Mouse (Mus musculus) embryonic facial prominence, embryonic 14.5 days (tissue): ENCODE data around the gene Zfhx3. TPM values are rescaled to one million over a fixed set of nuclear protein-coding genes. Genes with fewer than 3 reads are reported as not detected.

Experiments
- ATAC-seq: fragments of 200-750 bp; cut with Nextera tagmentation; 2 replicates; pipeline ENCODE4 v1.8.0; 2017; ENCODE audit warnings: low read depth, moderate number of reproducible peaks, moderate TSS enrichment
- DNase-seq: peaks from one replicate; pipeline ENCODE4 v3.0.0-alpha.2; 2015; ENCODE audit warnings: low spot score
- H3K27ac ChIP-seq: fragments of 300-500 bp; sonication (generic); replicated peaks from 2 replicates; pipeline ENCODE4 v1.5.1; 2014; ENCODE audit warnings: low read depth, mild to moderate bottlenecking, low read length, moderate library complexity
- H3K27me3 ChIP-seq: fragments of 300-500 bp; sonication (generic); replicated peaks from 2 replicates; pipeline ENCODE4 v1.6.1; 2014; ENCODE audit warnings: low read length; ENCODE audit not compliant: control insufficient read depth, insufficient read depth
- H3K36me3 ChIP-seq: fragments of 300-500 bp; sonication (generic); 2 replicates; pipeline ENCODE4 v1.6.1; 2014; ENCODE audit warnings: low read length, mixed read lengths; ENCODE audit not compliant: control insufficient read depth, insufficient read depth
- H3K4me1 ChIP-seq: fragments of 300-500 bp; sonication (generic); 2 replicates; pipeline ENCODE4 v1.6.1; 2014; ENCODE audit warnings: antibody characterized with exemption, low read length; ENCODE audit not compliant: control insufficient read depth, insufficient read depth
- H3K4me2 ChIP-seq: fragments of 300-500 bp; sonication (generic); 2 replicates; pipeline ENCODE4 v1.6.1; 2014; ENCODE audit warnings: low read depth, mild to moderate bottlenecking, low read length, moderate library complexity, mixed read lengths
- H3K4me3 ChIP-seq: fragments of 300-500 bp; sonication (generic); 2 replicates; pipeline ENCODE4 v1.5.1; 2014; ENCODE audit warnings: low read depth, mild to moderate bottlenecking, low read length
- H3K9ac ChIP-seq: fragments of 300-500 bp; sonication (generic); 2 replicates; pipeline ENCODE4 v1.6.1; 2014; ENCODE audit warnings: low read depth, mild to moderate bottlenecking, low read length, moderate library complexity, mixed read lengths
- H3K9me3 ChIP-seq: fragments of 300-500 bp; sonication (generic); 2 replicates; pipeline ENCODE4 v1.6.1; 2016; ENCODE audit warnings: low read length; ENCODE audit not compliant: control insufficient read depth
- WGBS: fragments of 180-500 bp; shearing (Covaris S2); extraction: QIAGEN DNeasy Blood & Tissue Kit; methylation state at CpG from one replicate; pipeline ENCODE4 v1.1.7; 2014; 5-methylcytosine and 5-hydroxymethylcytosine counted together
- polyA plus RNA-seq: library from polyadenylated mRNA; unstranded; fragments of >200 nt; fragmentation: Nextera tagmentation; extraction: Ambion mirVana; gene quantifications from 2 replicates; pipeline ENCODE4 v1.2.1, GENCODE M21; 2014

Gene Zfhx3
- polyA plus RNA-seq, 1 experiment from 2014 or later = 14.2 TPM

DNA sequence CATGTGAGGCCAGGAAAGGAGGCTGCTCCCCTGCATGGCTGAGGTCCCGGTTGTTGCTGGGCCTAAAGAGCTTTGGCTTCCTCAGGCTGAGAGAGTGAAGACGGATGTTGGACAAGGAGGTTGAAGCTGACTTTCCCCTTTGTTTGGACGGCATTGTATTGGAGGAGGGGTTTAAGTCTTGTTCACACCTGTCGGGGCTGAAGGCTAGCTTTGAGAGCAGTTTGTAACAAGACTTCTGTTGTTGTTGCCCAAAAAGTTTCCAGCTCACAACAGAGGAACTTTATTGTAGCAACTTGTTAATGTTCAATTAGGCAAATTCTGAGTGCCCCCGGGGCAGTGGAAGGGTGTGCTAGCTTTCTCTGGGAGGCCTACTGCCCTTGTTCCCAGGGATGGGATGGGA, 790.9 kb downstream of the Zfhx3 start:
- no peaks in the 10 kb centered on the region for H3K36me3 ChIP-seq
- no peak overlapping the region for H3K4me3 ChIP-seq
- WGBS = 64% methylated on average over 5 of the region's 5 CpGs
- H3K27me3 ChIP-seq = no peaks in the 10 kb centered on the region
- DNase-seq (no peak), ATAC-seq (no peak)
- no peak overlapping the region for H3K9ac ChIP-seq
- H3K9me3 ChIP-seq = no peaks in the 10 kb centered on the region
- no peak overlapping the region for H3K27ac ChIP-seq
- peaks cover 56% of the 10 kb centered on the region for H3K4me1 ChIP-seq
- no peak overlapping the region for H3K4me2 ChIP-seq

DNA sequence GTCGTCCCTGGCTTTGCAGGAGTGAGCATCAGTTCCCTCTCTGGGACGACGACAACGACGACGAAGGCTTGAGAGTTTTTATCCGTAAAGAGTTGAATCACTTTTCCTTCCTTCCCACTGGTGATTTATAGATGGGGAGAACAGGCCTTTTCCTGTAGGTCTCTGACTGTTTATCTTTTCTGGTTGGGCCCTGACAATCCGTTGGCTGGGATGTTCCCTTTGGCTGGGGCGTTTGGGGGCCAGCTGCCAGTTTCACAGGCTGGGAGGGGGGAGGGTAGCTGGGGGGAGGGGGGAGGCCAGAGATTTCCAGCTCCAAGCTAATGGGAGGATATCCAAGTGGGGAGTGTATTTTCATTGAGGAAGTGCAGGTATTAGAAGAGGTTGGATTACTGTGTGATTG, 794.0 kb downstream of the Zfhx3 start:
- ATAC-seq (no peak), DNase-seq (no peak)
- H3K36me3 ChIP-seq = no peaks in the 10 kb centered on the region
- no peaks in the 10 kb centered on the region for H3K9me3 ChIP-seq
- peaks cover 32% of the 10 kb centered on the region for H3K4me1 ChIP-seq
- no peak overlapping the region for H3K4me2 ChIP-seq
- H3K27ac ChIP-seq = no peak overlapping the region; the same call in 1 of the 2 replicates
- no peak overlapping the region for H3K9ac ChIP-seq
- no peak overlapping the region for H3K4me3 ChIP-seq
- no peaks in the 10 kb centered on the region for H3K27me3 ChIP-seq
- WGBS = 41% methylated on average over 9 of the region's 9 CpGs

DNA sequence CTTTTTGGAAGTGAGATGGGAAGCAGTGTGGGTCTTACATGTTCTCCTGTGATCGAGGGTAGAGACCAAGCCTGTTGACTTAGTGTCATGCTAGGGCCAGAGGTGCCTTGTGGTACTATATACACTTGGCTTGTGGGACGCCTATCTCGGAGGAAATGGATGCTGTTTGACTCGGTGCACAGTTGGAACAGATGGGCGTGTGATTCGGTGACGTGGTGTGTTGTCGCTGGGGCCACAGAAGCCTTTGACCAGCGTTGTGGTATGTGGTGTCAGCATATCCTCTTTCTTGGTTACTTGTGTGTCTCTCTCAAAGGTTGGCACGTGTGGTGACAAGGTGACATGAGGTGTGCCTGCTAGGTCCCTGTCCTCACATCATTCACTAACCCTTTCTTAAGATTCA, 795.7 kb downstream of the Zfhx3 start:
- Histone ChIP-seq H3K27ac (no peak overlapping the region), H3K36me3 (no peaks in the 10 kb centered on the region), H3K9ac (no peak overlapping the region), H3K27me3 (no peaks in the 10 kb centered on the region), H3K9me3 (no peaks in the 10 kb centered on the region), H3K4me3 (no peak overlapping the region), H3K4me1 (peaks cover 18% of the 10 kb centered on the region), H3K4me2 (no peak overlapping the region)
- DNase-seq (no peak), ATAC-seq (no peak)
- 93% methylated on average over 10 of the region's 10 CpGs for WGBS

DNA sequence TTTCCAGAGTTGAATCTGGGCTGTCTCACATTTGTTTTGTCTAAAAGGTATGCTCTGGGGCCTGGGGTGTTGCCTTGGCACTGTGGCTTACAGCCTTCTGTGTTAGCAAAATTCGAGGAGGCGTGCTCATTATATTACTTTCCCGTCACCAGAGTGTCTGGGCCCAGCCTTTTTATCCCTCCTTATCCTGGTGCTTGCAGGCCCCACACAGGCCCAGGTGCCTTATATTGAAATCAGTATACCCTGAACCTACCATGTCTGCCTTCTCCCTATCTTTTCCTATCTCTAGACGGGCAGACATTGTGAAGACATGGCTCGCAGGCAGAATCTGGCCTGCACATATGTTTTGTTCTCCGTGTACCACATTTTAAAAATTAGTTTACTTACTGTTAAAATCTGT, 797.1 kb downstream of the Zfhx3 start:
- Histone ChIP-seq H3K27ac (no peak overlapping the region), H3K36me3 (no peaks in the 10 kb centered on the region), H3K9me3 (no peaks in the 10 kb centered on the region), H3K4me2 (no peak overlapping the region), H3K27me3 (no peaks in the 10 kb centered on the region), H3K4me3 (no peak overlapping the region), H3K9ac (no peak overlapping the region), H3K4me1 (peaks cover 8% of the 10 kb centered on the region)
- WGBS = 74% methylated on average over 6 of the region's 6 CpGs
- DNase-seq = no peak
- ATAC-seq = no peak

DNA sequence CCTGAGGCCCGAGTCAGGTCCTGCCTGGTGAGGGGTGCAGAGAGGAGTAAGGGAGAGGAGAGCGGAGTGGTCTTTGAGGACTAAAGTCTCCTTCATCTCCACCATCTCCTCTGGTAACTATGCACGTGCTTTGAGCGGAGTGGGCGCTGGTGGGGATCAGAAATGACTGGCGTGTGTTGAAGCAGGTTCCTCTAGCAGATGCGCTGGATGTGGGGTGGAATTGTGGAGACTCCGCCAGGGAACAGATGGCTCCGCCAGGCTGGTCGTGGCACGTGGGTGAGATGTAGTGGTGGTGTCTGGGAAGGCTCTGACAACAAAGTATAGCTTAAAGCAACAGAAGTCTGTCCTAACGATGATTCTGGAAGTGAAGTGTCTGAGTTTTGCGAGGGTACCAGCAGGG, 798.0 kb downstream of the Zfhx3 start:
- WGBS = 89% methylated on average over 13 of the region's 13 CpGs
- no peak for ATAC-seq

DNA sequence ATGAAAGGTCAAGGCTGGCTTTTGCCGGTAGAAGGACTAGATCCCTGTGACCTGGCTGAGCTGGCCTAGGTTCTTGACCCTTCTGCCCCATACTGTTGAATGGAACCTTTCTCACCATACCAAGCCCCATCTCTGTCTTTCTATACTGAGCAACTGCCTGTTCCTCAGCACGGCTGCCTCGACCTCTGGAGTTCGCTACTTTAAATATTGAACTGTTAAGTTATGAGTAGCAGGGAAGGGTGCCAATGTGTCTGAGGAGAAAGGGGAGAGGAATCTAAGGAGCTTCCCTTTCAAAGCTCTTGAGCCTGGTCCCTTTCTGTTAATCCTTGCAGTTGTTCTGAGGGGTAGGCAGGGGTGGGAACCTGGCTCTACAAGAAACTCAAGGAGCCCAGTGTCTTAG, 799.2 kb downstream of the Zfhx3 start:
- no peak overlapping the region for H3K4me3 ChIP-seq
- no peaks in the 10 kb centered on the region for H3K36me3 ChIP-seq
- H3K9ac ChIP-seq = no peak overlapping the region
- no peak overlapping the region for H3K27ac ChIP-seq
- DNase-seq (no peak), ATAC-seq (no peak)
- H3K9me3 ChIP-seq = no peaks in the 10 kb centered on the region
- 87% methylated on average over 4 of the region's 4 CpGs for WGBS
- peaks cover 7% of the 10 kb centered on the region for H3K4me1 ChIP-seq
- no peaks in the 10 kb centered on the region for H3K27me3 ChIP-seq
- H3K4me2 ChIP-seq = no peak overlapping the region

More for the DNA sequence above, 798.0 kb downstream of the Zfhx3 start:
- Histone ChIP-seq H3K36me3 (no peaks in the 10 kb centered on the region), H3K4me1 (peaks cover 8% of the 10 kb centered on the region), H3K4me3 (no peak overlapping the region), H3K27ac (no peak overlapping the region), H3K9ac (no peak overlapping the region), H3K9me3 (no peaks in the 10 kb centered on the region), H3K4me2 (no peak overlapping the region), H3K27me3 (no peaks in the 10 kb centered on the region)
- no peak for DNase-seq

DNA sequence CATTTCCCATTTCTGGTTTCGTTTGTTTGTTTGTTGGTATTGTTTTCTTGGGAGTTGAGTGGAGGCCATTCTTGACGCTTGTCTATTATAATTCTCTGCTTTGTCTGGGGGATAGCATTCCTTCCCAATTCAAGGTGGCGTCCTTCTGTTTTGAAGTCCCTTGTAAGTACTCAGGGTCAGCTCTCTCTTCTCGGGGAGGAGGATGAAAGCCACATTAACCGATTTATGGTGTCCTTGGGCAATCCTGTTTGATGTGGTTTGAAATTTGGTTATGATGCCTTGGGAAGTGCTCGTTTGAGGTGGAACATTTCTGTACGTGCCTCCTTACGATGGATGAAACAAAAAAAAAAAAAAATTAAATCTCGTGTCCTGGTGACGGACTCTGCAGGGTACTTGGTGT, 800.0 kb downstream of the Zfhx3 start:
- no peak for DNase-seq
- Histone ChIP-seq H3K4me2 (no peak overlapping the region), H3K9ac (no peak overlapping the region), H3K4me3 (no peak overlapping the region), H3K36me3 (no peaks in the 10 kb centered on the region), H3K27ac (no peak overlapping the region), H3K4me1 (peaks cover 6% of the 10 kb centered on the region; the same call in 1 of the 2 replicates), H3K27me3 (no peaks in the 10 kb centered on the region), H3K9me3 (no peaks in the 10 kb centered on the region)
- WGBS = 69% methylated on average over 10 of the region's 10 CpGs
- ATAC-seq = no peak

DNA sequence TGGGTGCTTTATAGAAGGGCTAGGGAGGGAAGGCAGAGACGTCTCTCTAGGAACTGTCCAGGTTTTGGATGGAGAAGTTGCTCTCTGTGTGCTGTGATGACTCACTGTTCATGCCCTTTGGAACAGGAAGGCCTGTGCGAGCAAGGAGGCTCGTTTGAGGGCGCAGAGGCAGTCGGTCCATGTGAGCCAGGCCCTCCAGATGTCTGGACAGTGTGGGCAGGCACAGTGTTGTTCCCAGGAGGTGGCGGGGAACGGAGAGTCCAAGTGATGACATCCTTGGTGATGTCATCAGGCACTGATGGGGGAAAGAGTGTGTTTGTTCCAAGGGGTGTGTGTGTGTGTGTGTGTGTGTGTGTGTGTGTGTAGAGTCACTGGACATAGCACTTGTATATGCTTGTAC, 800.8 kb downstream of the Zfhx3 start:
- H3K4me1 ChIP-seq = peaks cover 13% of the 10 kb centered on the region; the same call in 1 of the 2 replicates
- no peaks in the 10 kb centered on the region for H3K9me3 ChIP-seq
- H3K36me3 ChIP-seq = no peaks in the 10 kb centered on the region
- H3K27ac ChIP-seq = no peak overlapping the region
- DNase-seq (no peak), ATAC-seq (no peak)
- H3K27me3 ChIP-seq = no peaks in the 10 kb centered on the region
- no peak overlapping the region for H3K4me3 ChIP-seq
- WGBS = 70% methylated on average over 7 of the region's 7 CpGs
- no peak overlapping the region for H3K4me2 ChIP-seq
- no peak overlapping the region for H3K9ac ChIP-seq

DNA sequence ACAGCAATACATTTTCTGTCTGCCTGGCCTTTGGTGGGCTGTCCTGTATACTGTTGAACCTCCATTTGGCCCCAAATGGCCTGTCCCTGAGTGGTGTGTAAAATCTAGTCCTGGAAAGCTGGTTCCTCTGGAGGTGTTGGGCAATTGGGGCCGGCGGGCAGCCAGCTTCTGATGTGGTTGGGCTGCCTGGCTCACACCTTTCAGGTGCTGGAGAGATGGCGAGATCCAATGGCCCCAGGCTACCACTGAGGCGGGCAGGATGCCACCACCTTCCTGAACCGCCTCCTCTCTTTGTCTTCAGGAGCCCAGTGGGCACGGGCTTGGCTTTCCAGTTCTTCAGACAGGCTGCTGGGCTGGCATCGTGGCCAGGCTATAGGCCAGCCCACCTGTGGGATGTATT, 803.1 kb downstream of the Zfhx3 start:
- ATAC-seq (no peak), DNase-seq (no peak)
- Histone ChIP-seq H3K4me2 (no peak overlapping the region), H3K9ac (no peak overlapping the region), H3K4me1 (peaks cover 21% of the 10 kb centered on the region), H3K36me3 (no peaks in the 10 kb centered on the region), H3K9me3 (no peaks in the 10 kb centered on the region), H3K4me3 (no peak overlapping the region), H3K27ac (no peak overlapping the region), H3K27me3 (no peaks in the 10 kb centered on the region)
- WGBS = 81% methylated on average over 7 of the region's 7 CpGs
